Mouse (Mus musculus) embryonic facial prominence, embryonic 14.5 days (tissue): ENCODE measurements at regions not wholly inside any gene's neighbourhood (a gene's known extent, or its start where the extent isn't known, plus 50 kb on each side); places are given as distances from the start of the nearest gene placed in this dataset.
A peak's percentile ranks its signal among the peaks of the same experiment; 100 is the strongest.

Experiments used
- ATAC-seq: fragments of 200-750 bp; cut with Nextera tagmentation; 2 replicates; pipeline ENCODE4 v1.8.0; 2017; ENCODE audit warnings: low read depth, moderate number of reproducible peaks, moderate TSS enrichment
- DNase-seq: peaks from one replicate; pipeline ENCODE4 v3.0.0-alpha.2; 2015; ENCODE audit warnings: low spot score
- H3K27ac ChIP-seq: fragments of 300-500 bp; sonication (generic); replicated peaks from 2 replicates; pipeline ENCODE4 v1.5.1; 2014; ENCODE audit warnings: low read depth, mild to moderate bottlenecking, low read length, moderate library complexity
- H3K27me3 ChIP-seq: fragments of 300-500 bp; sonication (generic); replicated peaks from 2 replicates; pipeline ENCODE4 v1.6.1; 2014; ENCODE audit warnings: low read length; ENCODE audit not compliant: control insufficient read depth, insufficient read depth
- H3K36me3 ChIP-seq: fragments of 300-500 bp; sonication (generic); 2 replicates; pipeline ENCODE4 v1.6.1; 2014; ENCODE audit warnings: low read length, mixed read lengths; ENCODE audit not compliant: control insufficient read depth, insufficient read depth
- H3K4me1 ChIP-seq: fragments of 300-500 bp; sonication (generic); 2 replicates; pipeline ENCODE4 v1.6.1; 2014; ENCODE audit warnings: antibody characterized with exemption, low read length; ENCODE audit not compliant: control insufficient read depth, insufficient read depth
- H3K4me2 ChIP-seq: fragments of 300-500 bp; sonication (generic); 2 replicates; pipeline ENCODE4 v1.6.1; 2014; ENCODE audit warnings: low read depth, mild to moderate bottlenecking, low read length, moderate library complexity, mixed read lengths
- H3K4me3 ChIP-seq: fragments of 300-500 bp; sonication (generic); 2 replicates; pipeline ENCODE4 v1.5.1; 2014; ENCODE audit warnings: low read depth, mild to moderate bottlenecking, low read length
- H3K9ac ChIP-seq: fragments of 300-500 bp; sonication (generic); 2 replicates; pipeline ENCODE4 v1.6.1; 2014; ENCODE audit warnings: low read depth, mild to moderate bottlenecking, low read length, moderate library complexity, mixed read lengths
- H3K9me3 ChIP-seq: fragments of 300-500 bp; sonication (generic); 2 replicates; pipeline ENCODE4 v1.6.1; 2016; ENCODE audit warnings: low read length; ENCODE audit not compliant: control insufficient read depth
- WGBS: fragments of 180-500 bp; shearing (Covaris S2); extraction: QIAGEN DNeasy Blood & Tissue Kit; methylation state at CpG from one replicate; pipeline ENCODE4 v1.1.7; 2014; 5-methylcytosine and 5-hydroxymethylcytosine counted together

- no peaks in the 10 kb centered on the region for H3K27me3 ChIP-seq
- 0 out of 2 replicates have a peak, but pooled peaks cover 5% of the 10 kb centered on the region for H3K4me1 ChIP-seq
- no peaks in the 10 kb centered on the region for H3K36me3 ChIP-seq
- H3K4me3 ChIP-seq = no peak overlapping the region
- H3K9ac ChIP-seq = no peak overlapping the region
- no peaks in the 10 kb centered on the region for H3K9me3 ChIP-seq
- no peak overlapping the region for H3K27ac ChIP-seq
- DNase-seq = no peak
- no peak overlapping the region for H3K4me2 ChIP-seq
- 100% methylated on average over 1 of the region's 1 CpGs for WGBS
- ATAC-seq = no peak
These were observed 121.9 kb downstream of the Psmg1 start for GRCm38 (mm10) chr16:95868896-95869295.

GRCm38 (mm10) chr16:95867516-95867915 is 123.2 kb downstream of the Psmg1 start:
- DNase-seq (no peak), ATAC-seq (no peak)
- H3K9ac ChIP-seq = no peak overlapping the region
- H3K4me2 ChIP-seq = no peak overlapping the region
- no peaks in the 10 kb centered on the region for H3K9me3 ChIP-seq
- no peak overlapping the region for H3K27ac ChIP-seq
- 0 out of 2 replicates have a peak, but pooled peaks cover 5% of the 10 kb centered on the region for H3K4me1 ChIP-seq
- WGBS = 77% methylated on average over 9 of the region's 9 CpGs
- H3K27me3 ChIP-seq = no peaks in the 10 kb centered on the region
- H3K36me3 ChIP-seq = no peaks in the 10 kb centered on the region
- H3K4me3 ChIP-seq = no peak overlapping the region

GRCm38 (mm10) chr16:95866866-95867420 is 123.8 kb downstream of the Psmg1 start:
- no peak for DNase-seq
- Histone ChIP-seq H3K4me1 (0 out of 2 replicates have a peak, but pooled peaks cover 5% of the 10 kb centered on the region), H3K4me3 (no peak overlapping the region), H3K27ac (no peak overlapping the region), H3K27me3 (no peaks in the 10 kb centered on the region), H3K36me3 (no peaks in the 10 kb centered on the region), H3K9me3 (no peaks in the 10 kb centered on the region), H3K4me2 (no peak overlapping the region), H3K9ac (no peak overlapping the region)
- 100% methylated on average over 1 of the region's 1 CpGs for WGBS
- ATAC-seq = no peak

GRCm38 (mm10) chr16:95865603-95866002 is 125.2 kb downstream of the Psmg1 start:
- ATAC-seq = no peak
- 68% methylated on average over 1 of the region's 1 CpGs for WGBS

GRCm38 (mm10) chr16:95864646-95865045 is 126.1 kb downstream of the Psmg1 start:
- Histone ChIP-seq H3K4me2 (no peak overlapping the region), H3K9ac (no peak overlapping the region), H3K27ac (no peak overlapping the region), H3K27me3 (no peaks in the 10 kb centered on the region), H3K9me3 (no peaks in the 10 kb centered on the region), H3K36me3 (no peaks in the 10 kb centered on the region), H3K4me1 (0 out of 2 replicates have a peak, but pooled peaks cover 2% of the 10 kb centered on the region), H3K4me3 (no peak overlapping the region)
- no peak for DNase-seq
- 82% methylated on average over 4 of the region's 4 CpGs for WGBS
- ATAC-seq = no peak

More at GRCm38 (mm10) chr16:95865603-95866002, 125.2 kb downstream of the Psmg1 start:
- H3K36me3 ChIP-seq = no peaks in the 10 kb centered on the region
- H3K9me3 ChIP-seq = no peaks in the 10 kb centered on the region
- H3K4me1 ChIP-seq = 0 out of 2 replicates have a peak, but pooled peaks cover 5% of the 10 kb centered on the region
- no peak overlapping the region for H3K9ac ChIP-seq
- no peak overlapping the region for H3K4me2 ChIP-seq
- no peak overlapping the region for H3K27ac ChIP-seq
- DNase-seq = no peak
- H3K4me3 ChIP-seq = no peak overlapping the region
- H3K27me3 ChIP-seq = no peaks in the 10 kb centered on the region

GRCm38 (mm10) chr16:95864106-95864505 is 126.7 kb downstream of the Psmg1 start:
- H3K36me3 ChIP-seq = no peaks in the 10 kb centered on the region
- no peak for DNase-seq
- no peaks in the 10 kb centered on the region for H3K27me3 ChIP-seq
- no peak overlapping the region for H3K4me2 ChIP-seq
- H3K4me1 ChIP-seq = no peaks in the 10 kb centered on the region
- no peak overlapping the region for H3K27ac ChIP-seq
- H3K9me3 ChIP-seq = no peaks in the 10 kb centered on the region
- no peak for ATAC-seq
- WGBS = 76% methylated on average over 13 of the region's 13 CpGs
- H3K4me3 ChIP-seq = no peak overlapping the region
- no peak overlapping the region for H3K9ac ChIP-seq

GRCm38 (mm10) chr16:95863565-95863964 is 127.2 kb downstream of the Psmg1 start:
- no peak for DNase-seq
- no peak for ATAC-seq
- no peaks in the 10 kb centered on the region for H3K27me3 ChIP-seq
- H3K4me2 ChIP-seq = no peak overlapping the region
- no peaks in the 10 kb centered on the region for H3K4me1 ChIP-seq
- no peak overlapping the region for H3K27ac ChIP-seq
- H3K36me3 ChIP-seq = no peaks in the 10 kb centered on the region
- H3K9ac ChIP-seq = no peak overlapping the region
- H3K9me3 ChIP-seq = no peaks in the 10 kb centered on the region
- WGBS = 88% methylated on average over 4 of the region's 4 CpGs
- H3K4me3 ChIP-seq = no peak overlapping the region

- H3K9me3 ChIP-seq = no peaks in the 10 kb centered on the region
- no peak overlapping the region for H3K4me3 ChIP-seq
- H3K36me3 ChIP-seq = no peaks in the 10 kb centered on the region
- H3K4me2 ChIP-seq = no peak overlapping the region
- no peaks in the 10 kb centered on the region for H3K4me1 ChIP-seq
- peak; percentile 14 for DNase-seq
- H3K27me3 ChIP-seq = no peaks in the 10 kb centered on the region
- ATAC-seq = no peak
- peak overlapping the region; percentile 46; the same call in 1 of the 2 replicates for H3K27ac ChIP-seq
- no peak overlapping the region for H3K9ac ChIP-seq
- WGBS = 87% methylated on average over 3 of the region's 3 CpGs
These were observed 128.1 kb downstream of the Psmg1 start for GRCm38 (mm10) chr16:95862621-95863020.

GRCm38 (mm10) chr16:95861231-95861690 is 129.5 kb downstream of the Psmg1 start:
- Histone ChIP-seq H3K27me3 (no peaks in the 10 kb centered on the region), H3K9ac (no peak overlapping the region), H3K27ac (peak overlapping the region; percentile 33; the same call in 1 of the 2 replicates), H3K4me2 (no peak overlapping the region), H3K36me3 (no peaks in the 10 kb centered on the region), H3K4me3 (no peak overlapping the region), H3K4me1 (no peaks in the 10 kb centered on the region), H3K9me3 (no peaks in the 10 kb centered on the region)
- DNase-seq = peak; percentile 70
- ATAC-seq = peak; percentile 22; the same call in 1 of the 2 replicates
- 68% methylated on average over 12 of the region's 12 CpGs for WGBS
